Mouse (Mus musculus) v-Abl transformed pro-B cells (cell line): ENCODE results near the gene Cish.

ENCODE experiments used
- in situ Hi-C, 2 experiments: fragments of 400-800 bp; cut with MboI; formaldehyde crosslinking; loops; one replicate each; pipeline ENCODE4 v1.15.1; 2025; ENCODE audit not compliant: unreplicated experiment in 2 of 2

Gene Cish

GRCm38 (mm10) chr9:107296016-107296040, at the start of gene Cish:
Gene Cish (plus strand): TSS chr9:107296026.
- in situ Hi-C loops: loop anchor here (5.0 to 25.0 kb wide), 5 partner anchors 36 to 1134 kb away; partner anchors contain the start of genes Glyctk (in 1 of the 2), Hemk1 (in 1 of the 2), Tmem115 (in 1 of the 2) and Wdr82 (in 1 of the 2)

- in situ Hi-C loops: loop anchor here (5.0 to 25.0 kb wide), 4 partner anchors 46 to 344 kb away; no protein-coding TSS in a partner anchor
Observed at GRCm38 (mm10) chr9:107246170-107246569, 49.7 kb upstream of the Cish start.

GRCm38 (mm10) chr9:107249154-107249553, 46.7 kb upstream of the Cish start:
- in situ Hi-C loops: loop anchor here (5.0 to 25.0 kb wide), 4 partner anchors 43 to 347 kb away; no protein-coding TSS in a partner anchor

- in situ Hi-C loops: no loop called here
Observed at GRCm38 (mm10) chr9:107250416-107251337, 45.1 kb upstream of the Cish start.

GRCm38 (mm10) chr9:107252164-107252563, 43.7 kb upstream of the Cish start:
- in situ Hi-C loops: no loop called here

- in situ Hi-C loops: no loop called here
Observed at GRCm38 (mm10) chr9:107254476-107254875, 41.4 kb upstream of the Cish start.

- in situ Hi-C loops: no loop called here
Observed at GRCm38 (mm10) chr9:107254925-107255324, 40.9 kb upstream of the Cish start.

GRCm38 (mm10) chr9:107255596-107255995, 40.2 kb upstream of the Cish start:
- in situ Hi-C loops: no loop called here

- in situ Hi-C loops: no loop called here
Observed at GRCm38 (mm10) chr9:107259571-107259970, 36.3 kb upstream of the Cish start.

- in situ Hi-C loops: no loop called here
Observed at GRCm38 (mm10) chr9:107260429-107260828, 35.4 kb upstream of the Cish start.

- in situ Hi-C loops: no loop called here
Observed at GRCm38 (mm10) chr9:107260836-107261235, 35.0 kb upstream of the Cish start.

- in situ Hi-C loops: no loop called here
Observed at GRCm38 (mm10) chr9:107261792-107262191, 34.0 kb upstream of the Cish start.

GRCm38 (mm10) chr9:107262375-107262774, 33.5 kb upstream of the Cish start:
- in situ Hi-C loops: no loop called here

GRCm38 (mm10) chr9:107263912-107264311, 31.9 kb upstream of the Cish start:
- in situ Hi-C loops: no loop called here

- in situ Hi-C loops: no loop called here
Observed at GRCm38 (mm10) chr9:107264731-107265130, 31.1 kb upstream of the Cish start.

GRCm38 (mm10) chr9:107267028-107267427, 28.8 kb upstream of the Cish start:
- in situ Hi-C loops: no loop called here

GRCm38 (mm10) chr9:107267721-107268402, 28.0 kb upstream of the Cish start:
- in situ Hi-C loops: no loop called here

- in situ Hi-C loops: no loop called here
Observed at GRCm38 (mm10) chr9:107269772-107270171, 26.1 kb upstream of the Cish start.

GRCm38 (mm10) chr9:107271177-107271938, 24.5 kb upstream of the Cish start:
- in situ Hi-C loops: no loop called here

- in situ Hi-C loops: no loop called here
Observed at GRCm38 (mm10) chr9:107272284-107272683, 23.5 kb upstream of the Cish start.

- in situ Hi-C loops: no loop called here
Observed at GRCm38 (mm10) chr9:107273184-107273583, 22.6 kb upstream of the Cish start.
